Mouse (Mus musculus): ENCODE measurements around the gene Rtn4rl1. TPM values are rescaled to one million over a fixed set of nuclear protein-coding genes. Genes with fewer than 3 reads are reported as not detected.

Gene Rtn4rl1
- polyA plus RNA-seq, 1 experiment, result 23.9 TPM

DNA sequence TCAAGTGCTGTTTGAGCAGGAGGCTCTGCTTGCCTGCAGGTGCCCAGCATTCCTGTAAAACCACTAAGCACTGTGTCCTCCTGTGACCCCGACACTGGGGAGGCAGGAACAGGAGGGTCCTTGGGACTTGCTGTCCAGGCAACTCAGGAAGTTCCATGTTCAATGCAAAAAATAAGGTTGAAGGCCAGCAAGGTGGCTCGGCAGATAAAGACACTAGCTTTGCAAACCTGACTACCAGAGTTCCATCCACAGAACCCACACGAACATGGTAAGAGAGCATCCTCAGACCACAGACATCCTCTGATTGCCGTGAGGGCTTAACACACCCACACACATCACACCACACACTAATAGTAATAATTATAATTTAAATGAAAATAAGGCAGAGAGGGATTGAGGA lies 75.6 kb downstream of the Rtn4rl1 start:
- TF ChIP-seq POLR2A (IDR thresholded peaks at IDR 0.05; ENCODE audit: borderline replicate concordance, insufficient read depth, low read length), result no peak
- no peak for TF ChIP-seq CTCF (IDR thresholded peaks at IDR 0.05; ENCODE audit: borderline replicate concordance, insufficient read depth, low read depth, low read length)
- no peak overlapping the region for H3K4me3 ChIP-seq (replicated peaks; ENCODE audit: insufficient read depth, low read depth, low read length)
- 76% methylated on average over 4 of the region's 4 CpGs for WGBS
- H3K27me3 ChIP-seq (ENCODE audit: control insufficient read depth, insufficient read depth, low read length), result no peaks in the 10 kb centered on the region
- peaks cover 61% of the 10 kb centered on the region for H3K4me1 ChIP-seq (ENCODE audit: control insufficient read depth, insufficient read depth, low read length)
- no peak overlapping the region for H3K27ac ChIP-seq (ENCODE audit: insufficient read depth, low read length)
- no peak for DNase-seq

GRCm38 (mm10) chr11:75270276-75270984 lies 76.8 kb downstream of the Rtn4rl1 start:
- Histone ChIP-seq H3K4me1 (ENCODE audit: control insufficient read depth, insufficient read depth, low read length) (peaks cover 59% of the 10 kb centered on the region), H3K27ac (ENCODE audit: insufficient read depth, low read length) (no peak overlapping the region; the same call in 1 of the 2 replicates), H3K4me3 (replicated peaks; ENCODE audit: insufficient read depth, low read depth, low read length) (no peak overlapping the region), H3K27me3 (ENCODE audit: control insufficient read depth, insufficient read depth, low read length) (no peaks in the 10 kb centered on the region)
- no peak for DNase-seq
- WGBS, result 70% methylated on average over 8 of the region's 8 CpGs
- TF ChIP-seq CTCF (IDR thresholded peaks at IDR 0.05; ENCODE audit: borderline replicate concordance, insufficient read depth, low read depth, low read length) (no peak), POLR2A (IDR thresholded peaks at IDR 0.05; ENCODE audit: borderline replicate concordance, insufficient read depth, low read length) (no peak)

GRCm38 (mm10) chr11:75270985-75271434 lies 77.4 kb downstream of the Rtn4rl1 start:
- peaks cover 55% of the 10 kb centered on the region for H3K4me1 ChIP-seq (ENCODE audit: control insufficient read depth, insufficient read depth, low read length)
- 4% methylated on average over 7 of the region's 7 CpGs for WGBS
- DNase-seq, result peak; percentile 83 to 89
- no peak overlapping the region for H3K4me3 ChIP-seq (replicated peaks; ENCODE audit: insufficient read depth, low read depth, low read length)
- H3K27me3 ChIP-seq (ENCODE audit: control insufficient read depth, insufficient read depth, low read length), result no peaks in the 10 kb centered on the region
- no peak for TF ChIP-seq CTCF (IDR thresholded peaks at IDR 0.05; ENCODE audit: borderline replicate concordance, insufficient read depth, low read depth, low read length)
- no peak for TF ChIP-seq POLR2A (IDR thresholded peaks at IDR 0.05; ENCODE audit: borderline replicate concordance, insufficient read depth, low read length)
- H3K27ac ChIP-seq (ENCODE audit: insufficient read depth, low read length), result peak overlapping the region; percentile 7; the same call in 1 of the 2 replicates

GRCm38 (mm10) chr11:75273466-75273865 lies 79.9 kb downstream of the Rtn4rl1 start:
- DNase-seq, result no peak
- H3K4me1 ChIP-seq (ENCODE audit: control insufficient read depth, insufficient read depth, low read length), result peaks cover 33% of the 10 kb centered on the region
- H3K4me3 ChIP-seq (replicated peaks; ENCODE audit: insufficient read depth, low read depth, low read length), result no peak overlapping the region
- 30% methylated on average over 8 of the region's 8 CpGs for WGBS
- no peak for TF ChIP-seq POLR2A (IDR thresholded peaks at IDR 0.05; ENCODE audit: borderline replicate concordance, insufficient read depth, low read length)
- TF ChIP-seq CTCF (IDR thresholded peaks at IDR 0.05; ENCODE audit: borderline replicate concordance, insufficient read depth, low read depth, low read length), result no peak
- no peaks in the 10 kb centered on the region for H3K27me3 ChIP-seq (ENCODE audit: control insufficient read depth, insufficient read depth, low read length)
- no peak overlapping the region for H3K27ac ChIP-seq (ENCODE audit: insufficient read depth, low read length)

- TF ChIP-seq CTCF (IDR thresholded peaks at IDR 0.05; ENCODE audit: borderline replicate concordance, insufficient read depth, low read depth, low read length), result no peak
- no peak for TF ChIP-seq POLR2A (IDR thresholded peaks at IDR 0.05; ENCODE audit: borderline replicate concordance, insufficient read depth, low read length)
- WGBS, result 69% methylated on average over 6 of the region's 6 CpGs
- no peak for DNase-seq
- no peaks in the 10 kb centered on the region for H3K27me3 ChIP-seq (ENCODE audit: control insufficient read depth, insufficient read depth, low read length)
- H3K4me3 ChIP-seq (replicated peaks; ENCODE audit: insufficient read depth, low read depth, low read length), result no peak overlapping the region
- peaks cover 36% of the 10 kb centered on the region for H3K4me1 ChIP-seq (ENCODE audit: control insufficient read depth, insufficient read depth, low read length)
- no peak overlapping the region for H3K27ac ChIP-seq (ENCODE audit: insufficient read depth, low read length)
These were observed 81.5 kb downstream of the Rtn4rl1 start for GRCm38 (mm10) chr11:75275035-75275434.

DNA sequence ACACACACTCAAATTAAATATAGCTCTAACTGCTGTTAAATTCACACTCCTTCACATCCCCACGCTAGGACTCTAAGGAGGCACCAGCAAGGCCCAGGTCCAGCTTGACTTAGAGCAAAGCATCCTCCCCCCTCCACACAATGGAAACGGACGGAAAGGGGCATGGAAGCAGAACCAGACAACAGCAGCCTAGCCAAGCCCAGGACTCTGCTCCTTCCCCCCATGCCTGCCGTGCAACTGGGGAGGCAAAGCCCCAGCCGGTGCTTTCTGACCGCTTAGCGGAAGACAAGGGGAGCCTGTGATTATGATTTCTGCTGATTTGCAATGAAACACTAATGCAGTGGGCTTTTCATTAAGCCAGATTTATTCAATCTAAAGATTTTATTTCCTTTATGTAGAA lies 84.5 kb downstream of the Rtn4rl1 start:
- no peak for TF ChIP-seq POLR2A (IDR thresholded peaks at IDR 0.05; ENCODE audit: borderline replicate concordance, insufficient read depth, low read length)
- no peak overlapping the region for H3K27ac ChIP-seq (ENCODE audit: insufficient read depth, low read length)
- peaks cover 40% of the 10 kb centered on the region for H3K4me1 ChIP-seq (ENCODE audit: control insufficient read depth, insufficient read depth, low read length)
- H3K27me3 ChIP-seq (ENCODE audit: control insufficient read depth, insufficient read depth, low read length), result no peaks in the 10 kb centered on the region
- 77% methylated on average over 7 of the region's 7 CpGs for WGBS
- no peak overlapping the region for H3K4me3 ChIP-seq (replicated peaks; ENCODE audit: insufficient read depth, low read depth, low read length)
- no peak for DNase-seq

GRCm38 (mm10) chr11:75279013-75279341 lies 85.4 kb downstream of the Rtn4rl1 start:
- no peaks in the 10 kb centered on the region for H3K27me3 ChIP-seq (ENCODE audit: control insufficient read depth, insufficient read depth, low read length)
- no peak for DNase-seq
- H3K4me1 ChIP-seq (ENCODE audit: control insufficient read depth, insufficient read depth, low read length), result peaks cover 32% of the 10 kb centered on the region
- no peak for TF ChIP-seq CTCF (IDR thresholded peaks at IDR 0.05; ENCODE audit: borderline replicate concordance, insufficient read depth, low read depth, low read length)
- TF ChIP-seq POLR2A (IDR thresholded peaks at IDR 0.05; ENCODE audit: borderline replicate concordance, insufficient read depth, low read length), result no peak
- 31% methylated on average over 4 of the region's 4 CpGs for WGBS
- no peak overlapping the region for H3K27ac ChIP-seq (ENCODE audit: insufficient read depth, low read length)
- H3K4me3 ChIP-seq (replicated peaks; ENCODE audit: insufficient read depth, low read depth, low read length), result no peak overlapping the region

DNA sequence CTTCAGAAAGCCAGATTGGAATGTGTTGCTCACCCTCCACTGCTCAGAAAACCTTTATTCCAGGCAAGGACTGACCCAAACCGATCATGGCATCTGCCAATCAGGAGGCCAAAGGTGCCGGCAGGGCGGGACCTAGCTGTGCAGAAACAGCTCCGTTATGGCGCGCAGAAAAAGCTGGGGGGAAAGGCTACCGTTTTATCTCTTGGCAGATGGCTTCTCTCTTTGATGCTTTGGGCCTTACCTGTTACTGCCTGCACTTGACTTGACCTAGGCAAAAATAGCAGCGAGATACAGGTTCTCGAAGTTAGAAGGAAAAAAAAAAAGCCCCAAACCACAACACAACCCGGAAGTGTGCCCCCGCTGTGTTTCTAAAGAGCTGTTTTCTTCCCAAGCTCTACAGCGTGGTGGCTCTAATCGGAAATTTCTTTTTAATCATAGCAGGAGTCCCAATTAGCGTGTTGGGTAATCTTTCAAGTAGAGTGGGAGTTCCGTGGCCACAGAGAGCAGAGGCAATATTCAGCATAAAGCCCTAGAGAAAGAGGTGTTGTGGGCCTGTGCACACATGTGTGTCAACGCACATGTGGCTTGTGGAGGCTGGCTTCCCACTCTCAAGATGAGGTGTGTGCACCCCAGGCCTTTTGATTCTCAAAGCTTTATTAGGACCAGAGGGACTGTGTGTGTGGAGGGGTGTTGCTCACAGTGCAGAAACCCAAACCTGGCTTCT lies 85.9 kb downstream of the Rtn4rl1 start:
- no peaks in the 10 kb centered on the region for H3K27me3 ChIP-seq (ENCODE audit: control insufficient read depth, insufficient read depth, low read length)
- 20% methylated on average over 16 of the region's 16 CpGs for WGBS
- TF ChIP-seq CTCF (IDR thresholded peaks at IDR 0.05; ENCODE audit: borderline replicate concordance, insufficient read depth, low read depth, low read length), result no peak
- no peak for TF ChIP-seq POLR2A (IDR thresholded peaks at IDR 0.05; ENCODE audit: borderline replicate concordance, insufficient read depth, low read length)
- peaks cover 32% of the 10 kb centered on the region for H3K4me1 ChIP-seq (ENCODE audit: control insufficient read depth, insufficient read depth, low read length)
- H3K27ac ChIP-seq (ENCODE audit: insufficient read depth, low read length), result peak overlapping the region; percentile 57
- no peak overlapping the region for H3K4me3 ChIP-seq (replicated peaks; ENCODE audit: insufficient read depth, low read depth, low read length)
- peak in 1 of 2 experiments; percentile 40 for DNase-seq

Data from cerebellum, adult 2 months (tissue).